Mouse (Mus musculus): ENCODE results near the gene Kif26a.

Gene Kif26a

DNA sequence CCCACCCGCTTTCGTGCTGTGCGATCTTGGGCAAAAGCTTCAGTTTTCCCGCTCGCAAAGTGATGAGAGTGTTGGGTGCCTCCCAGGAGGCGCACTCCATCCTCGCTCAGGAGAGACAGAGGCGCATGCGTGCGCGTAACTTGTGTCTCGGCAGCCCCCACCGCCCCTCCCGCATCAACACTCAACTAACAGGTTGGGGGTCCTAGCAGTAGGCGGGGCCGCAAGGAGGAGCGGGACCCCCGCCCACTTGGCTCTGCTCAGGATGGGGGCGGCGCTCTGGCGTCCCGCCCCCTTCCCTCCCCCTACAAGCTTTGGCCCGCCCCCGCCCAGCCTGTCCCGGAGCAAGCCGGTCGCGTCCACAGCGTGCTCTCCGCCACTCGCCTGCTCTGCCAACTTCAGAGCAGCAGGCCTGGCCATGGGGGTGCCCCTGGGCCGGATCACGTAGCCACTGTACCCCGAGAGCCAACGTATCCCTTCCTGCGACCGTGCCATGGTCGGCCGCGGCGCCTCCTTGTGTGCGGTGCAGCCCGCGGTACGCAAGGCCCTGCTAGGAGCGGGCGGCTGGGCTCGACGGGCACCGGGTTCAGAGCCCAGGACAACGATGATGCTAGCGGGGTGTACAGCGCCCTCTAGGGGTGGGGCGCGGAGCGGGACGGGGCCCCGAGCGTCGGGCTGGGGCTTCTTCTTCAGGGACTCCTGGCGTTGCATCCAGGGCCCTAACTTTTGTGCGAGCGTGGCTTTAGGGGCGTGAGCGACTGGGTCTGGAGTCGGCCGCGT lies at the start of gene Kif26a:
Kif26a (plus strand) TSS at position 334 of the 777 bp plus-strand sequence.
- DNase-seq (ENCODE audit: low spot score in 2 of 2) = peak in 1 of 2 experiments; percentile 50

- DNase-seq (ENCODE audit: low spot score in 2 of 2) = no peak
These were observed 49.3 kb upstream of the Kif26a start for GRCm38 (mm10) chr12:112096733-112097117.

DNA sequence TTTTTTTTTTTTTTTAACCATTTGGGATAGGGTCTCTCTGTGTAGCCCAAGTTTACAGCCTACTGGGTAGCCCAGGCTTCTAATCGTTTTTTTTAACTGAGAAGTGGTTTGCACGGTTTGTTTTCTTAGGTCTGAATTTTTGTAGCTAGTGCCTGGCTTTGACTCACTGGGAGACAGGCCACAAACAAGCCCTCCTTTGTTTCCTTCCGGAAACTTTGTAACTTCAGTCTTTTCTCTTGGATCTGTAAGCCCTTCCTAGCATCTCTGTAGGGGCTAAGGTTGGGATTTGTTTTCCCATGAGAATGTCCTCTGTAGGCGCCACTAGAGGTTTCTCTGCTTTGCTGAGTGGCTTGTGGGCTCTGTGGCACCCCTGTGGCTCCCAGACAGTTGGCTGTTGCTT lies 45.9 kb upstream of the Kif26a start:
- DNase-seq (ENCODE audit: low spot score in 2 of 2) = no peak

- DNase-seq (ENCODE audit: low spot score in 2 of 2) = no peak
These were observed 45.0 kb upstream of the Kif26a start for GRCm38 (mm10) chr12:112101045-112101444.

GRCm38 (mm10) chr12:112103179-112103578 lies 42.8 kb upstream of the Kif26a start:
- no peak for DNase-seq (ENCODE audit: low spot score in 2 of 2)

DNA sequence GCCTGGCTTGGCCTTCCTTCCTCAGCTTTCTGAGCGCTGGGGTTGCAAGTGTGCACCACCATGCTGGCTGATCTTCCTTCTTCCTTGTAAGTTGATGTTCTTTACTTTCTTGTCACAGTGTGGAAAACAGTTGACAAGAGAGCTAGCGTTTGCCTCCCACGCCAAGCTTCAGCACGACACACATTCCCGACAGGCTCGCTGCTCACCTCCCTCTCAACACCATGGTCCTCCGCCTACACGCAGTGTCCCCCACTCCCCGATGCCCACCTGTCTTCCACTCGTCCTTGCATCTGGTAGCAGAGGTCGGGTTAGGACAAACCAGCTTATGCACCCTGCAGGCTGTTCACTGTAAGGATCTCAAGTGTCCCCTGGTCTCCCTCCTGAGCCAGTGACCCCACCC lies 41.1 kb upstream of the Kif26a start:
- DNase-seq (ENCODE audit: low spot score in 2 of 2) = no peak

- no peak for DNase-seq (ENCODE audit: low spot score in 2 of 2)
These were observed 39.5 kb upstream of the Kif26a start, which contains the start of gene Aspg for GRCm38 (mm10) chr12:112106541-112106971. Gene Aspg, plus strand, starts transcription at chr12:112106679.

- no peak for DNase-seq (ENCODE audit: low spot score in 2 of 2)
These were observed 38.3 kb upstream of the Kif26a start for GRCm38 (mm10) chr12:112107685-112108084.

DNA sequence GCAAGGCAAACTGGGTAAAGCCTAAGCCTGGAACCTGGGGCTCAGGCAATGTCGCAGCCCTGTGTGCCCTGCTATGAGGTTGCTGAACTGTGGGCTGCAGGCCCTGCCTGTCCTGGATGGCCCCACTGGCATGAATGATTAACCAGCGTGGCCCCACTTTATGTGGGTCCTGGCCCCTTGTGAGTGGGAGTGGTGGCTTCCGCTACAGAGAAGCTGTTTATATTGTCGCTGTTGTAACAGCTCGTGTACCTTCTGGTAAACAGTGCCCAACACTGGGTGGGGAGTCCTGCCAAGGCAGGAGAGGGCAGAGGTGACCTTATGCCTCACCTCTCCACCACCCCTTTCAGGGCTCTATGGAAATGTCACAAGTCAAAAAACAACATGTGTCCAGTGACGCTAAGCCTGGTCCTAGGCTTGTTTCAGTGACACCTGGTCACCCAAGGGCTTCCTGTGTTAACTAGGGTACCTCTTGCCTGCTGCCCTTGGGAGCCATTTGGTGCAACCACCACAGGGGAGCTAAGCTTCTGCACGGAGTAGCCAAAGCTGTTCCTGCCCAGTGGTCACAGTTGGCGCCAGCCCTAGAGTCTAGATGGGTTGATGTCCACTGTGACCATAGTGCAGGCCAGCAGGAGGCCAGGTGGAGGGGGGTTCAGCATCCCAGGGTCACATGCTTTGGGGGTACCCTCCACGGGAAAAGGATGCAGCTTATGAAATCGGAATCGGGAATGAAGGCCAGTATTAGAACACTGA lies 37.1 kb upstream of the Kif26a start:
- DNase-seq (ENCODE audit: low spot score in 2 of 2) = no peak

DNA sequence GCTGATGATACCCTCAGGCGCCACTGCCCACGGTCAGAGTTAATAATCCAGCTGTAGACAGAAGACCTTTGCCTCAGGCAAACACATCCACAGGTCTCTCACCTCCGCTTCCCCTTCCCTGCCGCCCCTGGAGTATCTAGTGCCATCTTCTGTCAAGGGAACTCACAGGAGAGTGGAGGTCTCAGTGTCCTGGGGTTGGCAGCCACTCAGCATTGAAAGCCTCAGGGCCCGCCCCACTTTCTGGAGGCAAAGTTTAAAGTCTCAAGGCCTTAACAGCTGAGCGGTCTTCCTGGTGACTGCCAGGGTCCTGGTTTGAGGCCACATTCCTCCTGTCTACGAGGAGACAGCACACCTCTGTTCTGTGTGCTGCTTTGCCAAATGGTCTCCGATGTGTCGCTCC lies 36.3 kb upstream of the Kif26a start:
- DNase-seq (ENCODE audit: low spot score in 2 of 2) = no peak

DNA sequence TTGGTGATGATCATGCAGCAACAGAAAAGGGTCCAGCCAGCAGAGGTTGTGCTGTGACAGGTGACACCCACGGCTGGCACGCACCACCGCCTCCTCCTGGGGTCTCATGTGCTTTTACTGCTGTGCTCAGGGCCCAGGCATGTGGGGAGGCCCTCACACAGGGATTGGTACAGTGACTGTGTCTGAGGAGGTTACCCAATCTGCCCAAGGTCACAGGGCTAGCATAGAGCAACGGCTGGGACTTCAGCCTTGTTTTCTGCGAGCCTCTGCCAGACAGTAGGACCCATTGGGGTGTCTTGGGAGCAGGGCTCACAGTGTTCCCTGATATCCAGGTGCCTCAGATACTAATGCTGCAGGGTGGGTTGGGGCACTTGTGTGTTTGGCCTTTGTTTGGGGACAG lies 34.7 kb upstream of the Kif26a start:
- no peak for DNase-seq (ENCODE audit: low spot score in 2 of 2)

GRCm38 (mm10) chr12:112112235-112112634 lies 33.8 kb upstream of the Kif26a start:
- DNase-seq (ENCODE audit: low spot score in 2 of 2) = no peak

DNA sequence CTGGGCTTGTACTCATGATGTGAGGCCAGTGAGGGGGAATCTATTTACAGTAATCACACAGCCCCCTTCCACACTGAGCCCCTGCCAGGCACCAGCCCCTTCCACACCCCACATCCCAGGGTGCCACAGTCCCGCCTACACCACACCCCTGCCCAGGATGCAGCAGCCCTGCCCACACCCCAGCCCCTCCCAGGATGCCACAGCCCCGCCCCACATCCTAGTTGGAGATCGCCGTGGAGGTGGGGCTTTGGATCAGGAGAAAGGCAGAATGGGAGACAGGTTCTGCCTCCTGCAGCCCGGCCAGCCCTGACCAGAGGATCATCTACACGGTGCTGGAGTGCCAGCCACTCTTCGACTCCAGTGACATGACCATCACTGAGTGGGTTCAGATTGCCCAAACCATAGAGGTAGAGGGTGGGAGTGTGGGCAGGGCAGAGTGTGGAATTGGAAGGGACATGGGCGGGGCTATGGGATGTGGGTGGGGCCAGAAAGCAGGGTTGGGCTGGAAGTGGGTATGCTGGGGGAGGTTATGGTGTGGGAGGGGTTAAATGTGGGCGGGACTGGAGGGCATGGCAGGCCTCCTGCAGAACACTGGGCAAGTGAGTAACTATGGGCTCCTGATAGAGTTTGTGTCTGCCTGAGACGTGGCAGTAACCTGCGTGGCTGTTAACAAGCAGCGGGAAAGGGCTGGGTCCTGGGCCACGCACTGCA lies 33.2 kb upstream of the Kif26a start:
- DNase-seq (ENCODE audit: low spot score in 2 of 2) = no peak

DNA sequence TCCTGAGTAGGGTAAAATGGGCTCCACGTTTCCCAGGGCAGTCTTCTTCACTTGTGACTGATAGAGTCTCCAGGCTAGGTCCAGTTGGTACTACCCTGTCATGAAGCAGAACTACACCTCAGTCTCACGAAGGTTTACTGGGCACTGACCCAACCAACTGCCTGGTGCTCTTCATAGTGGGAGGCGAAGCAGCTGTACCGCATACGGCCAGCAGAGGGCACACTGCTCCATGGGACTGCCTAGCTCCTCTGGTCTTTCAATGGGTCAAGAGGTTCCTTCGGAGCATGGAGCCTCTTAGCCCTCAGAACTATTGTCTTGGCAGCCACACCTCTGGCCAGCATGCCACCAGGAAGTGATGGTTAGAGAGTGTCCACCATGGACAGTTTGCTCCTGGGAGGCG lies 32.3 kb upstream of the Kif26a start:
- DNase-seq (ENCODE audit: low spot score in 2 of 2) = peak; percentile 80 to 88

GRCm38 (mm10) chr12:112117006-112117405 lies 29.0 kb upstream of the Kif26a start:
- DNase-seq (ENCODE audit: low spot score in 2 of 2) = no peak

GRCm38 (mm10) chr12:112117649-112118048 lies 28.4 kb upstream of the Kif26a start:
- DNase-seq (ENCODE audit: low spot score in 2 of 2) = no peak

- DNase-seq (ENCODE audit: low spot score in 2 of 2) = no peak
These were observed 24.8 kb upstream of the Kif26a start for GRCm38 (mm10) chr12:112121188-112121587.

DNA sequence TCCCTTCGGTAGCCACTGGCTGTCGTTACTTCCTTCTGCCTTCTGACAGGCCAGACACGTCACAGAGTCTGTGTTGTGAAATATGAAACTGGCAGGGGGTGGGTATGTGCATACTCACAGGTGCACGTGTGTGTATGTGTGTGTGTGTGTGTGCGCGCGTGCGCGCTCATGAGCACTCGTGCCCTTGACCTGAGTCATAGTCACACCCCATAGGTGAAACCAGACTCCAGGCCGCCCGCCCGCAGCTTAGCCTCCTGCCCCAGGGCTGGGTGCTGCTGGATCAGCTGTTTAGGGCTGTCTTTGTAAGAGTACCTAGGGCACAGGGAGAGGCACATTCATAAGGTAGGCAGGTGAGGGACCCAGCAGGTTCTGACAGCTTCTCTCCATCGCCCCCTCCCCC lies 20.1 kb upstream of the Kif26a start:
- DNase-seq (ENCODE audit: low spot score in 2 of 2) = no peak

- DNase-seq (ENCODE audit: low spot score in 2 of 2) = no peak
These were observed 18.9 kb upstream of the Kif26a start for GRCm38 (mm10) chr12:112126931-112127635.

DNA sequence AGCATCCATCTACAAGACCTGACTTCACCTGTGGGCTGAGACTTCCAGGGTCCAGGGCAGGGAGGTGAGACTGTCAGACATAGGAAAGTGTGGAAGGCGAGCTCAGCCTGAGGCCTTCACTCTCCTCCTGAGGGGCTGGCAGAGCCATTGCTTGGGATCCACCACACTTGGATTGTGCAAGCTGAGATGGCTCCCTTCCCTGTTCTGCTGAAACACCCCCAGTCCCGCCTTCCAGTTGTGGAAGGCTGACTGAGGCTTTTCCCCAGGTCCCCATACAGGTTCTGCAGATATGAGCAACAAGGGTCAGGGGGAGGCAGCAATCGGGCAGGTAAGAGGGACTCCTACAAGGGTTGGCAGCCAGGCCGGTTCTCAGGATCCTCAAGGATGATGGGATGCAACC lies 17.5 kb upstream of the Kif26a start:
- DNase-seq (ENCODE audit: low spot score in 2 of 2) = no peak

- no peak for DNase-seq (ENCODE audit: low spot score in 2 of 2)
These were observed 16.6 kb upstream of the Kif26a start for GRCm38 (mm10) chr12:112129300-112129856.
